Mouse (Mus musculus) myocyte (in vitro differentiated cells): Measurements from ENCODE around the gene Mcat.

Experiments
- E2F4 ChIP-seq: IDR thresholded peaks from one replicate; pipeline ENCODE4 v1.6.1; 2011; ENCODE audit warnings: mild to moderate bottlenecking, control low read depth, moderate library complexity; ENCODE audit not compliant: insufficient read depth
- MAX ChIP-seq: IDR thresholded peaks from one replicate; pipeline ENCODE4 v1.6.1; 2011; ENCODE audit warnings: low read depth, mild to moderate bottlenecking, control low read depth
- MYOD1 ChIP-seq, 3 experiments: IDR thresholded peaks; one replicate each; pipeline ENCODE4 v1.6.1; 2011; ENCODE audit warnings: control low read depth in 2 of 3, low read depth in 2 of 3, mild to moderate bottlenecking in 2 of 3, moderate library complexity in 1 of 3; ENCODE audit not compliant: insufficient read length in 2 of 3, control insufficient read depth in 1 of 3
- MYOG ChIP-seq, 3 experiments: IDR thresholded peaks; one replicate each; pipeline ENCODE4 v1.6.1; 2011; ENCODE audit warnings: control low read depth in 2 of 3, low read depth in 2 of 3, mild to moderate bottlenecking in 2 of 3; ENCODE audit not compliant: insufficient read length in 2 of 3, control insufficient read depth in 1 of 3, insufficient read depth in 1 of 3
- POLR2A ChIP-seq: IDR thresholded peaks from one replicate; pipeline ENCODE4 v1.6.1; 2011; ENCODE audit warnings: low read depth, mild to moderate bottlenecking, control low read depth, moderate library complexity; ENCODE audit not compliant: insufficient read length
- POLR2AphosphoS2 ChIP-seq: IDR thresholded peaks from one replicate; pipeline ENCODE4 v1.6.1; 2011; ENCODE audit warnings: low read depth, control low read depth; ENCODE audit not compliant: insufficient read length
- REST ChIP-seq: IDR thresholded peaks from one replicate; pipeline ENCODE4 v1.6.1; 2011; ENCODE audit warnings: mild to moderate bottlenecking, control low read depth, moderate library complexity; ENCODE audit not compliant: insufficient read depth, insufficient read length
- SRF ChIP-seq: IDR thresholded peaks from one replicate; pipeline ENCODE4 v1.6.1; 2011; ENCODE audit warnings: low read depth; ENCODE audit not compliant: control insufficient read depth, insufficient read length
- TCF12 ChIP-seq: IDR thresholded peaks from one replicate; pipeline ENCODE4 v1.6.1; 2011; ENCODE audit warnings: mild to moderate bottlenecking, control low read depth; ENCODE audit not compliant: poor library complexity, insufficient read depth, severe bottlenecking
- USF1 ChIP-seq: IDR thresholded peaks from one replicate; pipeline ENCODE4 v1.6.1; 2011; ENCODE audit warnings: low read depth, mild to moderate bottlenecking, control low read depth, moderate library complexity

GRCm38 (mm10) chr15:83527747-83528146 is 35.8 kb downstream of the Mcat start:
- no peak for TF ChIP-seq POLR2A
- no peak for TF ChIP-seq USF1
- no peak for TF ChIP-seq REST
- TF ChIP-seq MYOD1 (IDR thresholded peaks at IDR 0.05; ENCODE audit: control insufficient read depth in 1 of 3, insufficient read length in 2 of 3, low read depth in 2 of 3) = no peak
- TF ChIP-seq MYOG (IDR thresholded peaks at IDR 0.05; ENCODE audit: control insufficient read depth in 1 of 3, insufficient read depth in 1 of 3, insufficient read length in 2 of 3, low read depth in 2 of 3) = no peak
- no peak for TF ChIP-seq TCF12
- no peak for TF ChIP-seq POLR2AphosphoS2
- TF ChIP-seq E2F4 = no peak
- no peak for TF ChIP-seq SRF
- no peak for TF ChIP-seq MAX
